Mouse (Mus musculus) ES-Bruce4 (cell line): ENCODE measurements around the gene Nptx1.

Experiments
- EP300 ChIP-seq: IDR thresholded peaks from 2 replicates; pipeline ENCODE4 v1.6.1; 2011; ENCODE audit warnings: low read depth, low read length; ENCODE audit not compliant: insufficient read depth
- POLR2A ChIP-seq: IDR thresholded peaks from one replicate; pipeline ENCODE4 v1.8.1; 2011; ENCODE audit warnings: low read length; ENCODE audit not compliant: insufficient read depth

DNA sequence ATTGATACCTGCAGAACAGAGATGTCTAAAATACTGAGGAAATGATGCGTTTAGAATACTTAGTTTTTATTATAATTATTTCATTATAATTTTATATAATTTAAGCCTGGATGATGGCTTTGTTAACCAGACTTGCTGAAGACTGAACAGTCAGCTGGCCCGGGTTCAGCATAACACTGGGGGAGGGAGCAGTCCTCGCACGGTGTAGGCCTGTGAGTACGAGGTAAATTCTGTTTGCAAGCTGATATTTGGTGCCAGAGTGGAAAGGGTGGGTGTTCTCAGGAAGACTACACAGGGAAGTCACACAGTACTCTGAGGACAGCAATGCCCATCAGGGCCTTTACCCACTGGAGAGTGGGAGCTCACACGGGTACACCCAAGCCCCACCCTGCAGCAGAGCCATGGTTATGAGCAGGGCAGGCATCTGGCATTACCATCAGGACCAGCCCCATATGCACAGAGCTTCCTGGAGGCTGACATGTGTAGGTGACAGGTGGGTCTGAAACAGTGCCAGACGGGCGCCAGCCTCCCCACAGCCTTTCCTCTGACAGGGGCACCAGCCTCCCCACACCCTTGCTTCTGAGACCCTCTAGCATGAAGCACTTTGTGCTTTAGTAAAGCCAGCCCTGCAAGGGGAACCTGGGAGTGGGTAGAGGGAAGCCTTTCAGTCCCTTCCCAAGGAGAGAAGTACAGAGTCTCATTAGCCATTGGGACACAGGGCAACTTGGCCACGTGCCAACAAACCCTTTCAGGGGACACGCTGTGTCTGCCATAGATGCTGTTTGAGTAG, 3.2 kb upstream of the Nptx1 start:
- TF ChIP-seq EP300 (no peak), POLR2A (no peak)
